Mouse (Mus musculus) liver, adult 2 months (tissue): Measurements from ENCODE around the gene Gna11. TPM values are rescaled to one million over a fixed set of nuclear protein-coding genes. Genes with fewer than 3 reads are reported as not detected.

ENCODE experiments used
- DNase-seq: peaks from one replicate; pipeline ENCODE4 v3.0.0-alpha.2; 2011; ENCODE audit warnings: low read depth, low spot score; ENCODE audit errors: extremely low read depth
- H3K27ac ChIP-seq: fragments of 200-500 bp; replicated peaks from 2 replicates; pipeline ENCODE4 v1.5.1; 2012; ENCODE audit warnings: low read depth, mild to moderate bottlenecking, control low read depth, inconsistent platforms, low read length; ENCODE audit not compliant: insufficient read depth
- H3K27me3 ChIP-seq: fragments of 200-500 bp; 2 replicates; pipeline ENCODE4 v1.6.1; 2012; ENCODE audit warnings: mild to moderate bottlenecking, moderate library complexity, low read length, inconsistent platforms; ENCODE audit not compliant: control insufficient read depth, insufficient read depth
- H3K36me3 ChIP-seq: fragments of 200-500 bp; 2 replicates; pipeline ENCODE4 v1.6.1; 2012; ENCODE audit warnings: low read length, inconsistent platforms; ENCODE audit not compliant: control insufficient read depth, insufficient read depth
- H3K4me1 ChIP-seq: fragments of 200-500 bp; 2 replicates; pipeline ENCODE4 v1.6.1; 2011; ENCODE audit warnings: low read length; ENCODE audit not compliant: control insufficient read depth, insufficient read depth
- H3K4me3 ChIP-seq: fragments of 200-500 bp; 2 replicates; pipeline ENCODE4 v1.5.1; 2011; ENCODE audit warnings: low read depth, mild to moderate bottlenecking, control low read depth, low read length, moderate library complexity; ENCODE audit not compliant: insufficient read depth
- H3K79me2 ChIP-seq: fragments of 200-500 bp; 2 replicates; pipeline ENCODE4 v1.6.1; 2012; ENCODE audit warnings: inconsistent platforms, mild to moderate bottlenecking, low read length, moderate library complexity; ENCODE audit not compliant: control insufficient read depth, insufficient read depth
- H3K9ac ChIP-seq: fragments of 200-500 bp; 2 replicates; pipeline ENCODE4 v1.6.1; 2012; ENCODE audit warnings: low read depth, mild to moderate bottlenecking, control low read depth, inconsistent platforms, low read length
- CTCF ChIP-seq: fragments of 200-500 bp; IDR thresholded peaks from 2 replicates; pipeline ENCODE4 v1.5.1; 2011; ENCODE audit warnings: low read depth, low read length, control low read depth
- POLR2A ChIP-seq: fragments of 200-500 bp; IDR thresholded peaks from 2 replicates; pipeline ENCODE4 v1.6.1; 2011; ENCODE audit warnings: low read length, control low read depth; ENCODE audit not compliant: insufficient read depth; ENCODE audit errors: extremely low read depth
- WGBS: fragments of 180-500 bp; shearing (Covaris S2); methylation state at CpG from one replicate; pipeline ENCODE4 v1.1.7; 2018; 5-methylcytosine and 5-hydroxymethylcytosine counted together
- polyA plus RNA-seq: library from polyadenylated mRNA; depleted of rRNA; stranded (reverse); fragments of >200 nt; gene quantifications from 2 replicates; pipeline ENCODE4 v1.2.3, GENCODE M21; 2012
- total RNA-seq: library from RNA; depleted of rRNA; stranded (reverse); fragments of >200 nt; gene quantifications from 2 replicates; pipeline ENCODE4 v1.2.3, GENCODE M21; 2014

The Gna11 gene
- total and polyA plus RNA-seq, 2 experiments: 20.7 to 61.6 TPM

GRCm38 (mm10) chr10:81491018-81491417 is 54.0 kb downstream of the Gna11 start:
- peaks cover 9% of the 10 kb centered on the region for H3K4me1 ChIP-seq
- H3K4me3 ChIP-seq: no peak overlapping the region
- TF ChIP-seq POLR2A (no peak), CTCF (no peak)
- no peaks in the 10 kb centered on the region for H3K27me3 ChIP-seq
- no peak overlapping the region for H3K9ac ChIP-seq
- no peak for DNase-seq
- peaks cover 2% of the 10 kb centered on the region; the same call in 1 of the 2 replicates for H3K36me3 ChIP-seq
- WGBS: 88% methylated on average over 9 of the region's 9 CpGs
- H3K27ac ChIP-seq: no peak overlapping the region
- H3K79me2 ChIP-seq: peaks cover 16% of the 10 kb centered on the region; the same call in 1 of the 2 replicates

- H3K4me3 ChIP-seq: no peak overlapping the region
- no peak for DNase-seq
- TF ChIP-seq POLR2A: no peak
- TF ChIP-seq CTCF: no peak
- H3K27me3 ChIP-seq: no peaks in the 10 kb centered on the region
- H3K9ac ChIP-seq: no peak overlapping the region
- H3K4me1 ChIP-seq: peaks cover 6% of the 10 kb centered on the region
- peaks cover 5% of the 10 kb centered on the region; the same call in 1 of the 2 replicates for H3K79me2 ChIP-seq
- peaks cover 2% of the 10 kb centered on the region; the same call in 1 of the 2 replicates for H3K36me3 ChIP-seq
- WGBS: 87% methylated on average over 14 of the region's 14 CpGs
- H3K27ac ChIP-seq: no peak overlapping the region
Observed at GRCm38 (mm10) chr10:81489941-81490340, 55.0 kb downstream of the Gna11 start.

GRCm38 (mm10) chr10:81488081-81488480 is 56.9 kb downstream of the Gna11 start:
- H3K27ac ChIP-seq: no peak overlapping the region
- TF ChIP-seq POLR2A: no peak
- no peak for TF ChIP-seq CTCF
- WGBS: 91% methylated on average over 11 of the region's 11 CpGs
- no peak for DNase-seq
- H3K36me3 ChIP-seq: peaks cover 2% of the 10 kb centered on the region; the same call in 1 of the 2 replicates
- no peaks in the 10 kb centered on the region for H3K79me2 ChIP-seq
- no peak overlapping the region for H3K9ac ChIP-seq
- no peaks in the 10 kb centered on the region for H3K4me1 ChIP-seq
- no peaks in the 10 kb centered on the region for H3K27me3 ChIP-seq
- H3K4me3 ChIP-seq: no peak overlapping the region

GRCm38 (mm10) chr10:81486496-81486895 is 58.5 kb downstream of the Gna11 start:
- no peak overlapping the region for H3K4me3 ChIP-seq
- H3K79me2 ChIP-seq: no peaks in the 10 kb centered on the region
- 0 out of 2 replicates have a peak, but pooled peaks cover 2% of the 10 kb centered on the region for H3K36me3 ChIP-seq
- 93% methylated on average over 10 of the region's 10 CpGs for WGBS
- H3K27me3 ChIP-seq: 0 out of 2 replicates have a peak, but pooled peaks cover 6% of the 10 kb centered on the region
- TF ChIP-seq CTCF: no peak
- no peak for TF ChIP-seq POLR2A
- H3K9ac ChIP-seq: no peak overlapping the region
- H3K4me1 ChIP-seq: no peaks in the 10 kb centered on the region; the same call in 1 of the 2 replicates
- DNase-seq: no peak
- no peak overlapping the region for H3K27ac ChIP-seq

GRCm38 (mm10) chr10:81485479-81486018 is 59.4 kb downstream of the Gna11 start:
- no peak for TF ChIP-seq CTCF
- no peak for TF ChIP-seq POLR2A

GRCm38 (mm10) chr10:81485060-81485449 is 59.9 kb downstream of the Gna11 start:
- 0 out of 2 replicates have a peak, but pooled peaks cover 2% of the 10 kb centered on the region for H3K36me3 ChIP-seq
- H3K9ac ChIP-seq: no peak overlapping the region
- DNase-seq: no peak
- WGBS: 21% methylated on average over 2 of the region's 2 CpGs
- no peak overlapping the region for H3K27ac ChIP-seq
- no peaks in the 10 kb centered on the region for H3K79me2 ChIP-seq
- 0 out of 2 replicates have a peak, but pooled peaks cover 6% of the 10 kb centered on the region for H3K27me3 ChIP-seq
- no peaks in the 10 kb centered on the region; the same call in 1 of the 2 replicates for H3K4me1 ChIP-seq
- peak; percentile 13; the same call in 1 of the 2 replicates for TF ChIP-seq CTCF
- TF ChIP-seq POLR2A: no peak
- H3K4me3 ChIP-seq: no peak overlapping the region

More at GRCm38 (mm10) chr10:81485479-81486018, 59.4 kb downstream of the Gna11 start:
- no peak overlapping the region for H3K4me3 ChIP-seq
- H3K4me1 ChIP-seq: no peaks in the 10 kb centered on the region; the same call in 1 of the 2 replicates
- H3K27me3 ChIP-seq: 0 out of 2 replicates have a peak, but pooled peaks cover 6% of the 10 kb centered on the region
- H3K79me2 ChIP-seq: no peaks in the 10 kb centered on the region
- H3K27ac ChIP-seq: no peak overlapping the region
- H3K36me3 ChIP-seq: 0 out of 2 replicates have a peak, but pooled peaks cover 2% of the 10 kb centered on the region
- no peak overlapping the region for H3K9ac ChIP-seq
- WGBS: 63% methylated on average over 7 of the region's 7 CpGs
- DNase-seq: no peak
